Mouse (Mus musculus): ENCODE results near the gene Ccdc3.
"Not testable (repeated sequence)": the region's sequence is repeated elsewhere in the genome, so short reads cannot be mapped to it uniquely, and the experiment has no call there.

The Ccdc3 gene

DNA sequence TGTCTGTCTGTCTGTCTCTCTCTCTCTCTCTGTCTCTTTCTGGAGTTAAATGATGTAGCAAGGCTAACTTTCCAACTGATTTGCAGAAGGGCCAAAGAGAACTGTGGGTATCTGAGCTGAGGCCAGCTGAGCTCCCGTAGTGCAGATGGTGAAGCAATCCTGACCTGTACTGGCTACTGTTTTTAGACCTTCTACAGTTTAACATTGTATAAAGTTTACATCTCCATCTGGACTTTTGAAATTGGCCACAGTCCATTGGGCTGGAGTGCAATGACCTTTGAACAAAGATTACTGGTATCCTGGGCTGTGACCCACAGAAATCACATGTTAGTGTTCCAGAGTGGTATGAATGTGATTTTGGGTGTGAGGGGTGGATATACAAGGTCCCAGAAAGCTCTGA is 81.6 kb downstream of the Ccdc3 start:
- DNase-seq: no peak

DNA sequence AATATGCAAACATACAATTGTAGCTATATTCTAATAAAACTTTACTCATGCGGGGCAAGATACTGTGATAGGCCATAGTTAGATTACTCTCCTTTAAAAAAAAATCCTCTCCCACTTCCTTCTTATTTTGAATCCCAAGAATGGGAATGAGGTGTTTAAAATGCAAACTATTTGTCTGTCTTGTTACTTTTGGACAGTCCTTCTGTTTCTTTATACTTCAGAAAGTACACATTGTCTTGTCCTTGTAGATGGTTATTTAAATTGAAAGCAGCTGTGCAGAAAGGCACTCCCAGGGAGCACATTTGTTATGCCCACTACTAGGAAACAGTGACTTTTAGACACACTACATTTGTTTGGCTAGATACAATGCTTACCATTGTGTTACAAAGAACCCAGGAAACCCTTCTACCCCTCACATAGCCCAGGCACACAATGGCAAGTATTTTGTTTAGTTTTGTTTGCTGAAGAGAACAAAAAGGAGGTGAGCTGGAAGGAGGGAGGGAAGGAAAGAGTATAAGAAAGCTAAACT is 82.3 kb downstream of the Ccdc3 start:
- DNase-seq: no peak

DNA sequence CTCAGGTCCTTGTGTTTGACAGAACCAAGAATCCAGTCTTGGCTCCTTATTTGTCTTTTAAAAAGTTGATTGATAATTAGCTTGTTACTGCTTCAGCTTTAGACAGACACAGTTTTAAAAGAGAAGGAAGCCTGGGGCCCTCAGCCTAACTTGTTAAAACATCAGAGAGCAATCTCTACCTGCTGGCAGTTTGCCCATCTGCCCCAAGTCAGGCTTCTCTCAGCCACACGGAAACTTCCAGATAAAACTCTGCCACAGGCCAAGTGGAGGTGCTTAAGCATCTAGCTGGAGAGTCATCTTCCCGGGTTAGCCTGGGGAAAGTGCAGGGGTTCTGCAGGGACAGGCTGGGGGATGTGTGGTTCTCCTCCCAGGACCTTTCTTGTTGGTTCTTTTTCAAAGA is 85.0 kb downstream of the Ccdc3 start:
- DNase-seq: no peak

- DNase-seq: no peak
These were observed 99.4 kb downstream of the Ccdc3 start for GRCm38 (mm10) chr2:5236846-5237482.

- DNase-seq: no peak
These were observed 100.3 kb downstream of the Ccdc3 start for GRCm38 (mm10) chr2:5237870-5238269.

DNA sequence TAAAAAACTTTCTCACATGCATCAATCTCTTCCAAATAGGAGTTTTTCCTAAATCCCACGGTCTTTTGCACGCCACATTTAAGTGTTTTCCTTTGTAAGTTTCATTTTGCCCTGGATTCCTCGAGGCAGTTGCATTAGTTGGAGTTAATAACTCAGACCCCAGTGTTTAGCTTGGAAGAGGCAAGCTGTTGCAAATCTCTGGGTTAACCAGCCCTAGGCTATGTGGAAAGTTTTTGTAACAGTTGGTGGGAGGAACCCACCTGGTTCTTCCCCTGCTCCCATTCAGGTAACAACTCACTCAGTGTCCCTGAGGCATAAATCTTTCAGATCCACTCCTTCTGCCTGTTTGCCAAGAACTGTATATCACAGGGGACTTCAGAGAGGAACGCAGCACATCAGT is 101.9 kb downstream of the Ccdc3 start:
- no peak for DNase-seq

GRCm38 (mm10) chr2:5241469-5241897 is 103.9 kb downstream of the Ccdc3 start:
- no peak for DNase-seq

- DNase-seq: not testable (repeated sequence)
These were observed 111.6 kb downstream of the Ccdc3 start for GRCm38 (mm10) chr2:5249199-5249598.

GRCm38 (mm10) chr2:5249969-5250368 is 112.4 kb downstream of the Ccdc3 start:
- no peak for DNase-seq

- no peak for DNase-seq
These were observed 120.7 kb downstream of the Ccdc3 start for GRCm38 (mm10) chr2:5258250-5258649.

DNA sequence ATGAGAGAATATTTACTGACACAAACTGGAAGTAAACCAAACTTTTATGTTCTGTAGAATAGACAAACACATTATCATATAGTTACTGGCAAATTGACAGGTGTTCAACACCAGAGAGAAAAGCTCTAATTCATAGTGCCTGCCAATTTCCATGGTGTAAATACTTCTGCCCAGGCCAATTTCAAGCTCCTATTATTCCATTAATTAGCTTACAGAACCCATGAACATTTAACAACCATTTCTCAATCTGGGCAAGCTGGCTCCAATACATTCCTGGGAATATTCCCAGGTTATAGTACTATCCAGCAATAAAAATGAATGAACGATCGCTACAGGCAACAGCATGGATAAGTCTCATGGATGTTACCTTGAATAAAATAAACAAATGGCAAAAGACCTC is 124.7 kb downstream of the Ccdc3 start:
- no peak for DNase-seq

DNA sequence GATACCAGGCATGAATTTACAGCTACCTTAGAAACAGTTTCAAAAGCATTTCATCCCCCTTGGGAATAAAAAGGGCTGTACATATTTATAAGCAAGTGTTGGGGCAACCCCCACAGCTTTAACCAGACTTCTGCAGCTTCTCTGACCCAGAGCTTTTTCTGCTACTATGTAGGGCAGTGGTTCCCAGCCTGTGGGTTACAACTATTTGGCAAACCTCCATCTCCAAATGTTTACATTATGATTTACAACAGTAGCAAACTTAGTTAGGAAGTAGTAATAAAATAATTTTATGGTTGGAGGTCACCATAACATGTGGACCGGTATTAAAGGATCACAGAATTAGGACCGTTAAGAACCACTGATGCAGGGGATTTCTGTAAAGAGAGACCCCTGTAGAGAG is 130.4 kb downstream of the Ccdc3 start:
- DNase-seq: no peak

Data from thymus, postnatal 25 days (tissue).